11 mouse cellular contexts compared by ENCODE assay signal in genomic region chr4:154471447-154472101, GRCm38 (mm10).
DNase-seq lines count a peak whose midpoint lies in the region; ATAC-seq lines count a peak whose summit lies in the region.
"Had no signal": no experiment of that assay in that cellular context is flagged by ENCODE, and none has a peak within 500 bp of the region (broad histone marks: within the 10 kb centered on the region; RNA-seq: fewer than 3 reads in every experiment).

No protein-coding gene starts in this region.

- intact Hi-C loops in heart, postnatal 25 days (cut with DNase I): no loop called here

- peaks cover 28% of the 10 kb centered on the region for H3K27me3 ChIP-seq in heart, embryonic 11.5 days (ENCODE audit: control insufficient read depth, insufficient read depth, low read length)
- peaks cover 5% of the 10 kb centered on the region for H3K27me3 ChIP-seq in embryonic facial prominence, embryonic 11.5 days (ENCODE audit: control insufficient read depth, insufficient read depth, low read length)
- peaks cover 9% of the 10 kb centered on the region for H3K27me3 ChIP-seq in intestine, embryonic 15.5 days (replicated peaks)
- H3K27me3 ChIP-seq in neural tube, embryonic 11.5 days (ENCODE audit: control insufficient read depth, insufficient read depth, low read length): peaks cover 54% of the 10 kb centered on the region

- no peak overlapping the region for H3K4me3 ChIP-seq in heart, embryonic 11.5 days (ENCODE audit: low read depth, low read length)
- H3K4me3 ChIP-seq in embryonic facial prominence, embryonic 11.5 days (ENCODE audit: low read depth, low read length): no peak overlapping the region
- H3K4me3 ChIP-seq in intestine, embryonic 15.5 days (replicated peaks): no peak overlapping the region
- H3K4me3 ChIP-seq in neural tube, embryonic 11.5 days (ENCODE audit: low read depth, low read length): no peak overlapping the region
- H3K4me3 ChIP-seq: limb, embryonic 15.5 days; myocyte had no signal

- H3K9ac ChIP-seq in heart, embryonic 11.5 days (ENCODE audit: low read depth, low read length): no peak overlapping the region
- H3K9ac ChIP-seq in embryonic facial prominence, embryonic 11.5 days (replicated peaks; ENCODE audit: low read length): no peak overlapping the region
- H3K9ac ChIP-seq in intestine, embryonic 15.5 days: no peak overlapping the region
- no peak overlapping the region for H3K9ac ChIP-seq in neural tube, embryonic 11.5 days (ENCODE audit: low read length)
- H3K9ac ChIP-seq: limb, embryonic 15.5 days had no signal

- H3K36me3 ChIP-seq in heart, embryonic 11.5 days (ENCODE audit: control insufficient read depth, insufficient read depth, low read length): no peaks in the 10 kb centered on the region
- no peaks in the 10 kb centered on the region for H3K36me3 ChIP-seq in embryonic facial prominence, embryonic 11.5 days (replicated peaks; ENCODE audit: control insufficient read depth, insufficient read depth, low read depth, low read length)
- H3K36me3 ChIP-seq in intestine, embryonic 15.5 days: no peaks in the 10 kb centered on the region
- no peaks in the 10 kb centered on the region for H3K36me3 ChIP-seq in neural tube, embryonic 11.5 days (ENCODE audit: control insufficient read depth, insufficient read depth, low read length)
- H3K36me3 ChIP-seq: limb, embryonic 15.5 days had no signal

- no peak overlapping the region for H3K27ac ChIP-seq in heart, embryonic 11.5 days (ENCODE audit: low read depth, low read length)
- no peak overlapping the region for H3K27ac ChIP-seq in embryonic facial prominence, embryonic 11.5 days (replicated peaks; ENCODE audit: low read depth, low read length)
- peak overlapping the region; percentile 77 for H3K27ac ChIP-seq in intestine, embryonic 15.5 days
- no peak overlapping the region for H3K27ac ChIP-seq in neural tube, embryonic 11.5 days (ENCODE audit: low read depth, low read length)
- H3K27ac ChIP-seq: limb, embryonic 15.5 days had no signal

- H3K4me1 ChIP-seq in heart, embryonic 11.5 days (ENCODE audit: control insufficient read depth, insufficient read depth, low read length): peaks cover 31% of the 10 kb centered on the region
- peaks cover 6% of the 10 kb centered on the region for H3K4me1 ChIP-seq in embryonic facial prominence, embryonic 11.5 days (ENCODE audit: control insufficient read depth, insufficient read depth, low read length)
- peaks cover 24% of the 10 kb centered on the region for H3K4me1 ChIP-seq in intestine, embryonic 15.5 days (replicated peaks)
- H3K4me1 ChIP-seq in neural tube, embryonic 11.5 days (ENCODE audit: control insufficient read depth, insufficient read depth, low read length): peaks cover 38% of the 10 kb centered on the region

- ATAC-seq in heart, embryonic 11.5 days (replicated peaks; ENCODE audit: insufficient number of reproducible peaks, low FRiP score, low TSS enrichment): no peak
- 0 out of 2 replicates have a peak, but pooled peaks have one; percentile 56 for ATAC-seq in embryonic facial prominence, embryonic 11.5 days (replicated peaks; ENCODE audit: insufficient number of reproducible peaks, low FRiP score, low TSS enrichment, low read depth)
- ATAC-seq in intestine, embryonic 15.5 days: peak; percentile 95
- peak; percentile 49 for ATAC-seq in neural tube, embryonic 11.5 days (ENCODE audit: insufficient read depth, low FRiP score, low TSS enrichment)
- ATAC-seq in monocyte, adult 5-6 weeks (replicated peaks; ENCODE audit: insufficient number of reproducible peaks, low FRiP score, low TSS enrichment, poor library complexity, severe bottlenecking): no peak

- H3K4me2 ChIP-seq in heart, embryonic 11.5 days: 0 out of 2 replicates have a peak overlapping the region, but pooled peaks have one; percentile 27
- H3K4me2 ChIP-seq in embryonic facial prominence, embryonic 11.5 days (ENCODE audit: low read depth, low read length): no peak overlapping the region
- H3K4me2 ChIP-seq in intestine, embryonic 15.5 days (replicated peaks): peak overlapping the region; percentile 43
- peak overlapping the region; percentile 20; the same call in 1 of the 2 replicates for H3K4me2 ChIP-seq in neural tube, embryonic 11.5 days (ENCODE audit: low read depth)
- H3K4me2 ChIP-seq: limb, embryonic 15.5 days had no signal

- WGBS in heart, embryonic 11.5 days (ENCODE audit: insufficient replicate concordance): 13% methylated on average over 17 of the region's 17 CpGs
- 17% methylated on average over 17 of the region's 17 CpGs for WGBS in embryonic facial prominence, embryonic 11.5 days
- 20% methylated on average over 17 of the region's 17 CpGs for WGBS in intestine, embryonic 15.5 days
- 5% methylated on average over 17 of the region's 17 CpGs for WGBS in neural tube, embryonic 11.5 days

- no peak for DNase-seq in heart, postnatal 25 days (ENCODE audit: low spot score)
- peak; percentile 72 for DNase-seq in embryonic facial prominence, embryonic 11.5 days (ENCODE audit: low spot score)
- DNase-seq in neural tube, embryonic 11.5 days (ENCODE audit: low spot score): peak; percentile 56
- no peak for DNase-seq in gastrocnemius, postnatal 10 days
- no peak for DNase-seq in ovary, postnatal 36 days (ENCODE audit: low spot score)
- DNase-seq: cerebellum, adult 11-12 months had no signal

- no peaks in the 10 kb centered on the region for H3K9me3 ChIP-seq in heart, embryonic 11.5 days (replicated peaks; ENCODE audit: control insufficient read depth, low read length)
- H3K9me3 ChIP-seq in embryonic facial prominence, embryonic 11.5 days (replicated peaks; ENCODE audit: control insufficient read depth, low read length): no peaks in the 10 kb centered on the region
- H3K9me3 ChIP-seq in intestine, embryonic 15.5 days: no peaks in the 10 kb centered on the region
- no peaks in the 10 kb centered on the region for H3K9me3 ChIP-seq in neural tube, embryonic 11.5 days (ENCODE audit: control insufficient read depth, low read length)
- H3K9me3 ChIP-seq: limb, embryonic 15.5 days had no signal

Comparison
In these comparisons a context has a peak if more than half of its experiments do, and no peak if none do; other contexts are left out.
1. ATAC-seq: peak in embryonic facial prominence, embryonic 11.5 days (single experiment), intestine, embryonic 15.5 days (single experiment) and neural tube, embryonic 11.5 days (single experiment); none in heart, embryonic 11.5 days (single experiment) and monocyte, adult 5-6 weeks (single experiment).
2. DNase-seq: peak in embryonic facial prominence, embryonic 11.5 days (single experiment) and neural tube, embryonic 11.5 days (single experiment); none in heart, postnatal 25 days (single experiment), gastrocnemius, postnatal 10 days (single experiment) and ovary, postnatal 36 days (single experiment).